Mouse (Mus musculus) stomach, embryonic 16.5 days (tissue): Measurements from ENCODE around the gene Phf21a. TPM values are rescaled to one million over a fixed set of nuclear protein-coding genes. Genes with fewer than 3 reads are reported as not detected.

Source experiments
- ATAC-seq: fragments of 200-750 bp; cut with Nextera tagmentation; 2 replicates; pipeline ENCODE4 v1.8.0; 2017; ENCODE audit warnings: moderate number of reproducible peaks, moderate TSS enrichment; ENCODE audit not compliant: insufficient read depth, low FRiP score
- H3K27ac ChIP-seq: fragments of 300-500 bp; sonication (generic); 2 replicates; pipeline ENCODE4 v1.5.1; 2014; ENCODE audit warnings: low read length
- H3K27me3 ChIP-seq: fragments of 300-500 bp; sonication (generic); 2 replicates; pipeline ENCODE4 v1.6.1; 2014; ENCODE audit warnings: low read length, control low read depth, mixed read lengths; ENCODE audit not compliant: control insufficient read depth, insufficient read depth
- H3K36me3 ChIP-seq: fragments of 300-500 bp; sonication (generic); 2 replicates; pipeline ENCODE4 v1.6.1; 2014; ENCODE audit warnings: low read length; ENCODE audit not compliant: control insufficient read depth, insufficient read depth
- H3K4me1 ChIP-seq: fragments of 300-500 bp; sonication (generic); 2 replicates; pipeline ENCODE4 v1.6.1; 2014; ENCODE audit warnings: low read length, control low read depth, mixed read lengths; ENCODE audit not compliant: control insufficient read depth, insufficient read depth
- H3K4me2 ChIP-seq: fragments of 300-500 bp; sonication (generic); 2 replicates; pipeline ENCODE4 v1.6.1; 2014; ENCODE audit warnings: low read depth, low read length, mixed read lengths
- H3K4me3 ChIP-seq: fragments of 300-500 bp; sonication (generic); replicated peaks from 2 replicates; pipeline ENCODE4 v1.5.1; 2014; ENCODE audit warnings: mild to moderate bottlenecking, low read length
- H3K9ac ChIP-seq: fragments of 300-500 bp; sonication (generic); 2 replicates; pipeline ENCODE4 v1.6.1; 2014; ENCODE audit warnings: low read length
- H3K9me3 ChIP-seq: fragments of 300-500 bp; sonication (generic); replicated peaks from 2 replicates; pipeline ENCODE4 v1.6.1; 2016; ENCODE audit warnings: low read length, control low read depth; ENCODE audit not compliant: control insufficient read depth
- WGBS: fragments of 180-500 bp; shearing (Covaris S2); extraction: QIAGEN DNeasy Blood & Tissue Kit; methylation state at CpG from one replicate; pipeline ENCODE4 v1.1.7; 2014; 5-methylcytosine and 5-hydroxymethylcytosine counted together
- polyA plus RNA-seq: library from polyadenylated mRNA; unstranded; fragments of >200 nt; fragmentation: Nextera tagmentation; extraction: Ambion mirVana; gene quantifications from 2 replicates; pipeline ENCODE4 v1.2.1, GENCODE M21; 2015

Gene Phf21a
- polyA plus RNA-seq, 1 experiment from 2014 or later: 23.8 TPM

GRCm38 (mm10) chr2:92094078-92094477 lies 1.2 kb downstream of the Phf21a start:
- H3K27ac ChIP-seq: no peak overlapping the region
- WGBS: 52% methylated on average over 8 of the region's 8 CpGs
- ATAC-seq: no peak; the same call in 1 of the 2 replicates

GRCm38 (mm10) chr2:92100768-92101167 lies 7.9 kb downstream of the Phf21a start:
- no peak overlapping the region for H3K9ac ChIP-seq
- H3K9me3 ChIP-seq: no peaks in the 10 kb centered on the region
- no peak overlapping the region for H3K27ac ChIP-seq
- no peak overlapping the region for H3K4me2 ChIP-seq
- H3K36me3 ChIP-seq: no peaks in the 10 kb centered on the region
- H3K27me3 ChIP-seq: no peaks in the 10 kb centered on the region
- 79% methylated on average over 6 of the region's 6 CpGs for WGBS
- ATAC-seq: no peak
- no peaks in the 10 kb centered on the region for H3K4me1 ChIP-seq
- H3K4me3 ChIP-seq: no peak overlapping the region

More at GRCm38 (mm10) chr2:92094078-92094477, 1.2 kb downstream of the Phf21a start:
- Histone ChIP-seq H3K4me3 (no peak overlapping the region), H3K9ac (no peak overlapping the region), H3K9me3 (no peaks in the 10 kb centered on the region), H3K36me3 (no peaks in the 10 kb centered on the region), H3K27me3 (no peaks in the 10 kb centered on the region), H3K4me2 (no peak overlapping the region), H3K4me1 (no peaks in the 10 kb centered on the region)

- no peaks in the 10 kb centered on the region for H3K9me3 ChIP-seq
- no peak overlapping the region for H3K9ac ChIP-seq
- no peak overlapping the region for H3K4me2 ChIP-seq
- ATAC-seq: no peak
- no peaks in the 10 kb centered on the region for H3K4me1 ChIP-seq
- 74% methylated on average over 5 of the region's 5 CpGs for WGBS
- no peak overlapping the region for H3K27ac ChIP-seq
- no peaks in the 10 kb centered on the region for H3K36me3 ChIP-seq
- no peaks in the 10 kb centered on the region for H3K27me3 ChIP-seq
- H3K4me3 ChIP-seq: no peak overlapping the region
Measured at GRCm38 (mm10) chr2:92124523-92124922, 31.6 kb downstream of the Phf21a start.

- 62% methylated on average over 8 of the region's 8 CpGs for WGBS
- no peak overlapping the region for H3K4me3 ChIP-seq
- no peak overlapping the region for H3K4me2 ChIP-seq
- ATAC-seq: no peak
- H3K9me3 ChIP-seq: no peaks in the 10 kb centered on the region
- no peak overlapping the region for H3K9ac ChIP-seq
- H3K27ac ChIP-seq: no peak overlapping the region
- no peaks in the 10 kb centered on the region for H3K36me3 ChIP-seq
- H3K27me3 ChIP-seq: no peaks in the 10 kb centered on the region
- H3K4me1 ChIP-seq: no peaks in the 10 kb centered on the region
Measured at GRCm38 (mm10) chr2:92125330-92125729, 32.4 kb downstream of the Phf21a start.

GRCm38 (mm10) chr2:92130071-92130470 lies 37.2 kb downstream of the Phf21a start:
- no peak overlapping the region for H3K4me3 ChIP-seq
- no peak overlapping the region for H3K4me2 ChIP-seq
- H3K36me3 ChIP-seq: no peaks in the 10 kb centered on the region
- H3K27ac ChIP-seq: no peak overlapping the region
- no peak overlapping the region for H3K9ac ChIP-seq
- ATAC-seq: no peak
- H3K4me1 ChIP-seq: no peaks in the 10 kb centered on the region
- 92% methylated on average over 7 of the region's 7 CpGs for WGBS
- H3K9me3 ChIP-seq: no peaks in the 10 kb centered on the region
- no peaks in the 10 kb centered on the region for H3K27me3 ChIP-seq

GRCm38 (mm10) chr2:92138736-92139135 lies 45.8 kb downstream of the Phf21a start:
- no peaks in the 10 kb centered on the region for H3K27me3 ChIP-seq
- H3K9me3 ChIP-seq: no peaks in the 10 kb centered on the region
- no peak overlapping the region for H3K9ac ChIP-seq
- no peak overlapping the region for H3K4me3 ChIP-seq
- no peak overlapping the region for H3K27ac ChIP-seq
- no peak; the same call in 1 of the 2 replicates for ATAC-seq
- peaks cover 16% of the 10 kb centered on the region for H3K4me1 ChIP-seq
- H3K4me2 ChIP-seq: no peak overlapping the region
- H3K36me3 ChIP-seq: no peaks in the 10 kb centered on the region

- Histone ChIP-seq H3K9ac (no peak overlapping the region), H3K9me3 (no peaks in the 10 kb centered on the region), H3K27ac (no peak overlapping the region), H3K36me3 (no peaks in the 10 kb centered on the region), H3K4me1 (peaks cover 18% of the 10 kb centered on the region), H3K4me3 (no peak overlapping the region), H3K4me2 (no peak overlapping the region), H3K27me3 (no peaks in the 10 kb centered on the region)
- ATAC-seq: no peak
Measured at GRCm38 (mm10) chr2:92139365-92139764, 46.4 kb downstream of the Phf21a start.

GRCm38 (mm10) chr2:92140383-92140782 lies 47.5 kb downstream of the Phf21a start:
- H3K27ac ChIP-seq: no peak overlapping the region
- peak overlapping the region; percentile 44 for H3K4me2 ChIP-seq
- no peaks in the 10 kb centered on the region for H3K36me3 ChIP-seq
- H3K27me3 ChIP-seq: no peaks in the 10 kb centered on the region
- peak overlapping the region; percentile 13; the same call in 1 of the 2 replicates for H3K4me3 ChIP-seq
- peaks cover 18% of the 10 kb centered on the region for H3K4me1 ChIP-seq
- no peaks in the 10 kb centered on the region for H3K9me3 ChIP-seq
- 19% methylated on average over 7 of the region's 7 CpGs for WGBS
- no peak for ATAC-seq
- 0 out of 2 replicates have a peak overlapping the region, but pooled peaks have one; percentile 23 for H3K9ac ChIP-seq

- H3K27me3 ChIP-seq: no peaks in the 10 kb centered on the region
- no peak overlapping the region for H3K27ac ChIP-seq
- H3K4me3 ChIP-seq: peak overlapping the region; percentile 13
- no peak for ATAC-seq
- H3K4me2 ChIP-seq: peak overlapping the region; percentile 44
- 8% methylated on average over 11 of the region's 11 CpGs for WGBS
- no peaks in the 10 kb centered on the region for H3K36me3 ChIP-seq
- H3K9me3 ChIP-seq: no peaks in the 10 kb centered on the region
- H3K9ac ChIP-seq: peak overlapping the region; percentile 54; the same call in 1 of the 2 replicates
- H3K4me1 ChIP-seq: peaks cover 18% of the 10 kb centered on the region
Measured at GRCm38 (mm10) chr2:92141073-92141472, 48.2 kb downstream of the Phf21a start.

GRCm38 (mm10) chr2:92143932-92144331 lies 51.0 kb downstream of the Phf21a start:
- no peak overlapping the region for H3K4me3 ChIP-seq
- H3K4me1 ChIP-seq: peaks cover 18% of the 10 kb centered on the region
- no peak overlapping the region for H3K9ac ChIP-seq
- no peaks in the 10 kb centered on the region for H3K9me3 ChIP-seq
- no peaks in the 10 kb centered on the region for H3K36me3 ChIP-seq
- no peak overlapping the region for H3K27ac ChIP-seq
- 44% methylated on average over 5 of the region's 5 CpGs for WGBS
- H3K27me3 ChIP-seq: no peaks in the 10 kb centered on the region
- H3K4me2 ChIP-seq: no peak overlapping the region
- no peak for ATAC-seq
